Mouse (Mus musculus) granulocyte monocyte progenitor cell, adult 5-6 weeks (primary cell): ENCODE measurements around the gene Acads. TPM values are rescaled to one million over a fixed set of nuclear protein-coding genes. Genes with fewer than 3 reads are reported as not detected.
A peak's percentile ranks its signal among the peaks of the same experiment; 100 is the strongest.
"Not testable (repeated sequence)": the region's sequence is repeated elsewhere in the genome, so short reads cannot be mapped to it uniquely, and the experiment has no call there.

Source experiments
- ATAC-seq: replicated peaks from 2 replicates; pipeline ENCODE4 v1.8.0; 2016; ENCODE audit warnings: mild to moderate bottlenecking, moderate TSS enrichment, inconsistent platforms; ENCODE audit not compliant: poor library complexity, severe bottlenecking
- total RNA-seq, 2 experiments: library from RNA; stranded (forward) in 1 of 2; stranded (reverse) in 1 of 2; fragments of 200-712, 200-1000 nt in 1 of 2; fragments of >200 nt in 1 of 2; fragmentation: Nextera tagmentation in 1 of 2; gene quantifications; 2 replicates each; pipeline ENCODE4 v1.2.3; 2014 to 2017

Acads gene
- total RNA-seq, 2 experiments from 2014 or later = 27.6 to 32.0 TPM

GRCm38 (mm10) chr5:115076144-115076901, 42.8 kb downstream of the Acads start:
- ATAC-seq = peak; percentile 62

GRCm38 (mm10) chr5:115074749-115075148, 44.4 kb downstream of the Acads start:
- no peak for ATAC-seq

- not testable (repeated sequence) for ATAC-seq
These were observed 45.8 kb downstream of the Acads start for GRCm38 (mm10) chr5:115073306-115073705.

- peak; percentile 97 for ATAC-seq
These were observed 47.0 kb downstream of the Acads start for GRCm38 (mm10) chr5:115072143-115072542.

GRCm38 (mm10) chr5:115071096-115071901, 47.8 kb downstream of the Acads start:
- no peak for ATAC-seq

- no peak for ATAC-seq
These were observed 48.7 kb downstream of the Acads start for GRCm38 (mm10) chr5:115070457-115070856.

- no peak for ATAC-seq
These were observed 49.5 kb downstream of the Acads start for GRCm38 (mm10) chr5:115069611-115070010.

- no peak; the same call in 1 of the 2 replicates for ATAC-seq
These were observed 50.3 kb downstream of the Acads start for GRCm38 (mm10) chr5:115068671-115069421.

GRCm38 (mm10) chr5:115066245-115066644, 52.9 kb downstream of the Acads start:
- peak; percentile 53 for ATAC-seq

GRCm38 (mm10) chr5:115063391-115063790, 55.8 kb downstream of the Acads start:
- ATAC-seq = no peak

- ATAC-seq = no peak
These were observed 56.6 kb downstream of the Acads start for GRCm38 (mm10) chr5:115062566-115062965.

GRCm38 (mm10) chr5:115060977-115061376, 58.2 kb downstream of the Acads start:
- no peak for ATAC-seq

Other genes starting within 250 kb of the Acads start
- 6.7 and 10.4 TPM in 2 replicates for gene Oasl2, start 222.4 kb downstream of the Acads start, total RNA-seq (2014; fragmentation: Nextera tagmentation)
- 4.7 and 7.6 TPM in 2 replicates for gene Oasl2, start 222.4 kb downstream of the Acads start, total RNA-seq (2017)
- 5.2 and 5.4 TPM in 2 replicates for gene Oasl1, start 196.1 kb downstream of the Acads start, total RNA-seq (2014; fragmentation: Nextera tagmentation)
- gene Oasl1, start 196.1 kb downstream of the Acads start, total RNA-seq (2017) = 0.73 and 1.8 TPM in 2 replicates
- gene 2210016L21Rik, start 177.2 kb downstream of the Acads start, total RNA-seq (2014; fragmentation: Nextera tagmentation) = 9.0 and 12.3 TPM in 2 replicates
- gene 2210016L21Rik, start 177.2 kb downstream of the Acads start, total RNA-seq (2017) = 10.7 and 14.2 TPM in 2 replicates
- gene Hnf1a, start 148.3 kb downstream of the Acads start, total RNA-seq (2014; fragmentation: Nextera tagmentation) = not detected in 2 replicates
- gene Hnf1a, start 148.3 kb downstream of the Acads start, total RNA-seq (2017) = not detected in 2 replicates
- 42.8 and 43.9 TPM in 2 replicates for gene Sppl3, start 108.2 kb downstream of the Acads start, total RNA-seq (2014; fragmentation: Nextera tagmentation)
- 21.7 and 26.5 TPM in 2 replicates for gene Sppl3, start 108.2 kb downstream of the Acads start, total RNA-seq (2017)
- not detected in 2 replicates for gene Gm10401, start 21.1 kb downstream of the Acads start, total RNA-seq (2014; fragmentation: Nextera tagmentation)
- 0.26 TPM in 1 of 2 replicates, not detected in the other for gene Gm10401, start 21.1 kb downstream of the Acads start, total RNA-seq (2017)
- gene Unc119b, start 15.6 kb upstream of the Acads start, total RNA-seq (2014; fragmentation: Nextera tagmentation) = 12.5 and 16.4 TPM in 2 replicates
- gene Unc119b, start 15.6 kb upstream of the Acads start, total RNA-seq (2017) = 8.1 and 10.3 TPM in 2 replicates
- gene Mlec, start 38.8 kb upstream of the Acads start, total RNA-seq (2014; fragmentation: Nextera tagmentation) = 247 and 279 TPM in 2 replicates
- 290 and 318 TPM in 2 replicates for gene Mlec, start 38.8 kb upstream of the Acads start, total RNA-seq (2017)
- gene Cabp1, start 75.0 kb upstream of the Acads start, total RNA-seq (2014; fragmentation: Nextera tagmentation) = not detected in 2 replicates
- gene Cabp1, start 75.0 kb upstream of the Acads start, total RNA-seq (2017) = not detected in 2 replicates
- 92.9 and 109 TPM in 2 replicates for gene Pop5, start 116.5 kb upstream of the Acads start, total RNA-seq (2014; fragmentation: Nextera tagmentation)
- 74.0 and 75.4 TPM in 2 replicates for gene Pop5, start 116.5 kb upstream of the Acads start, total RNA-seq (2017)
- gene Rnf10, start 153.6 kb upstream of the Acads start, total RNA-seq (2014; fragmentation: Nextera tagmentation) = 70.1 and 93.7 TPM in 2 replicates
- gene Rnf10, start 153.6 kb upstream of the Acads start, total RNA-seq (2017) = 52.6 and 57.9 TPM in 2 replicates
- 21.1 and 24.8 TPM in 2 replicates for gene Coq5, start 160.3 kb upstream of the Acads start, total RNA-seq (2014; fragmentation: Nextera tagmentation)
- 35.3 and 41.9 TPM in 2 replicates for gene Coq5, start 160.3 kb upstream of the Acads start, total RNA-seq (2017)
- 491 and 531 TPM in 2 replicates for gene Dynll1, start 181.7 kb upstream of the Acads start, total RNA-seq (2014; fragmentation: Nextera tagmentation)
- 298 and 379 TPM in 2 replicates for gene Dynll1, start 181.7 kb upstream of the Acads start, total RNA-seq (2017)
- gene Srsf9, start 207.8 kb upstream of the Acads start, total RNA-seq (2014; fragmentation: Nextera tagmentation) = 75.1 and 80.7 TPM in 2 replicates
- 75.0 and 91.4 TPM in 2 replicates for gene Srsf9, start 207.8 kb upstream of the Acads start, total RNA-seq (2017)
- 48.0 and 50.2 TPM in 2 replicates for gene Gatc, start 221.8 kb upstream of the Acads start, total RNA-seq (2014; fragmentation: Nextera tagmentation)
- gene Gatc, start 221.8 kb upstream of the Acads start, total RNA-seq (2017) = 12.1 and 15.3 TPM in 2 replicates
- 33.7 and 37.2 TPM in 2 replicates for gene Triap1, start 221.9 kb upstream of the Acads start, total RNA-seq (2014; fragmentation: Nextera tagmentation)
- 15.6 and 24.0 TPM in 2 replicates for gene Triap1, start 221.9 kb upstream of the Acads start, total RNA-seq (2017)
- gene Cox6a1, start 229.6 kb upstream of the Acads start, total RNA-seq (2014; fragmentation: Nextera tagmentation) = 446 and 566 TPM in 2 replicates
- 56.7 and 64.4 TPM in 2 replicates for gene Cox6a1, start 229.6 kb upstream of the Acads start, total RNA-seq (2017)